Mouse (Mus musculus): ENCODE results near the gene Klra7. TPM values are rescaled to one million over a fixed set of nuclear protein-coding genes. Genes with fewer than 3 reads are reported as not detected.
"Not testable (repeated sequence)": the region's sequence is repeated elsewhere in the genome, so short reads cannot be mapped to it uniquely, and the experiment has no call there.

Klra7 gene
- polyA plus RNA-seq (2015; fragmentation: Nextera tagmentation; extraction: Ambion mirVana): not detected in 2 replicates

DNA sequence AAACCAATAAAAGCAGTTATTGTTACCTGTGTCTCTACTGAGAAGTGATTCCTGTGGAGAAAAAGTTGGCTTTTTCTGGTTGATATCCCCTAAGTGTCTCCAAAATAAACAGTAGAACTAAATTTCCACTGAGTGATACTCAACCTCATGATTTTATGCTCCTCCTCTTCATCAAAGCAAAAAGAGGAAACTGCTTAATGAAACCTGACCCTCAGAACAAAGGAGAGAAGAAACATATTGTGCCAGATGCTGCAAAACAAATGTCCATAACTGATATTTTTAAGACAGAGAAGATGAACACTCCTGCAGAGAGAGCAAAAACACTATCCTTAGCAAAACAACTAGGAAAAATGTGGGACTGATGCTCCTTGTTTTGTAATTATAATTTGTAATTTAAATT lies at the start of gene Klra7:
Gene Klra7 (minus strand): TSS at position 101 of the 400 bp plus-strand sequence.
- Histone ChIP-seq H3K27ac (ENCODE audit: low read length) (no peak within 1 kb of the TSS), H3K4me3 (replicated peaks; ENCODE audit: low read length) (no peak within 1 kb of the TSS), H3K4me2 (ENCODE audit: low read length) (no peak within 1 kb of the TSS), H3K9ac (replicated peaks; ENCODE audit: low read depth, low read length) (no peak within 1 kb of the TSS), H3K9me3 (ENCODE audit: control insufficient read depth, low read length) (0 out of 2 replicates have a peak, but pooled peaks cover 2% of the 10 kb centered on the region), H3K4me1 (replicated peaks; ENCODE audit: control insufficient read depth, insufficient read depth, low read length) (no peaks in the 10 kb centered on the region), H3K27me3 (replicated peaks; ENCODE audit: control insufficient read depth, insufficient read depth, low read length) (no peaks in the 10 kb centered on the region), H3K36me3 (ENCODE audit: control insufficient read depth, insufficient read depth) (no peaks in the 10 kb centered on the region)
- no peak for ATAC-seq

DNA sequence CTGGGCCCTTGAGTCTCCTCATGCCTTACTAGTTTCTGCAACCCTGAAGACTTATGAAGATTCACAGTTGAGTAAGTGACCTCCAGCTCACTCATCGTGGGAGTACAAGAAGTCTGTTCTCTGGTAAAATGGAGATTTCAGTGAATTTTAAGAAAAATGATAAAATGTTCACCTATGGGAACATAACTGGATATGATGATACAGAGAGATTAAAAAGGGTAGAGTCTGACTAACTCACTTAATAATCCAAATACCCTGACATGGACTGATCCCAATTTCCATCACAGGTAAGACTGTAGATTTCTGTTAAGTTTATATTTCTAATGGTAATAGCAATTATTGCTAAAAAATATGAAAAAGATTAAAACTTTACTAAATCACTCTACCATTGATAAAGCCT lies 48.7 kb upstream of the Klra7 start, which contains the start of gene Klra10:
Gene Klra10 (minus strand): TSS at position 101 of the 400 bp plus-strand sequence.
- H3K9me3 ChIP-seq (ENCODE audit: control insufficient read depth, low read length); H3K36me3 ChIP-seq (ENCODE audit: control insufficient read depth, insufficient read depth); H3K9ac ChIP-seq (replicated peaks; ENCODE audit: low read depth, low read length); ATAC-seq; H3K4me1 ChIP-seq (replicated peaks; ENCODE audit: control insufficient read depth, insufficient read depth, low read length); H3K27me3 ChIP-seq (replicated peaks; ENCODE audit: control insufficient read depth, insufficient read depth, low read length); H3K4me3 ChIP-seq (replicated peaks; ENCODE audit: low read length); H3K4me2 ChIP-seq (ENCODE audit: low read length); H3K27ac ChIP-seq (ENCODE audit: low read length): not testable (repeated sequence)
- WGBS: 85% methylated on average over 1 of the region's 1 CpGs

DNA sequence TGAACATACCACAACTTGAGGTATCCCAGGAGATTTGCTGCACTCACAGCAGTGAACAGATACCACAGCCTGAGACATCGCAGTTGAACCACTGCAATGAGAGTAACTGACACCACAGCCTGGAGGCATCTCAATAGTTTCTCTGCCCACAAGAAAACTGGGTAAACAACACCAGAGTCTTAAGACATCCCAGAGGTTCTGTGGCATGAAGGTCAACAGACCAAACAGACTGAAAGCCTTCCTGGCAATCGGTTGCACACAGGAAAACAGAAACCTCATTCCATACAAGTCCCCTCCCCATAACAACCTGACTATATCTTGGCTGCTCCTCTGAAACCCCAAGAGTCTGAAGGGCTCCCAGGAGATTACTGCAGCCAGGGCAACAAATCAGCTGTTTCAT lies 22.2 kb upstream of the Klra7 start:
- Histone ChIP-seq H3K27ac (ENCODE audit: low read length) (no peak overlapping the region), H3K4me1 (replicated peaks; ENCODE audit: control insufficient read depth, insufficient read depth, low read length) (no peaks in the 10 kb centered on the region), H3K4me2 (ENCODE audit: low read length) (no peak overlapping the region), H3K4me3 (replicated peaks; ENCODE audit: low read length) (no peak overlapping the region), H3K9ac (replicated peaks; ENCODE audit: low read depth, low read length) (no peak overlapping the region), H3K9me3 (ENCODE audit: control insufficient read depth, low read length) (peaks cover 5% of the 10 kb centered on the region; the same call in 1 of the 2 replicates), H3K27me3 (replicated peaks; ENCODE audit: control insufficient read depth, insufficient read depth, low read length) (no peaks in the 10 kb centered on the region), H3K36me3 (ENCODE audit: control insufficient read depth, insufficient read depth) (no peaks in the 10 kb centered on the region)
- ATAC-seq: no peak
- 95% methylated on average over 2 of the region's 2 CpGs for WGBS

DNA sequence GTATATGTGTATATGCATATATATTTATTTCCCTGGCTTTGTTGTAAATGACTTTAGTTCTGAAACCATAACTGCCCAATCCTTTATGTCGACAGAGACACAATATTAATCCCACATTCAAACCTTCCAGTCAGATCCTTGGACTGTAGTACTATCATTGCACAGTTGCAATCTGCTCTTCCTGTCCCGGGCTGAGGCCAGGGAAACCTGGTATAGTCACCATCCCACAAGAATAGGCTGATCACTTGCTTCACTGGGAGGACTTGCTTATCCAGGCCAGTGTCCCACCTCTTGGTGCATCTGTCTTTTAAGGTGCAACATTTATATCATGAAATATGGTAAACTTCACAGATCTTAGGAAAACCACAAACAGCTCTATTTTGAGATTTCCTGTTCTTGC lies 4.4 kb upstream of the Klra7 start:
- Histone ChIP-seq H3K9ac (replicated peaks; ENCODE audit: low read depth, low read length) (no peak overlapping the region), H3K9me3 (ENCODE audit: control insufficient read depth, low read length) (no peaks in the 10 kb centered on the region; the same call in 1 of the 2 replicates), H3K4me1 (replicated peaks; ENCODE audit: control insufficient read depth, insufficient read depth, low read length) (no peaks in the 10 kb centered on the region), H3K27me3 (replicated peaks; ENCODE audit: control insufficient read depth, insufficient read depth, low read length) (no peaks in the 10 kb centered on the region), H3K4me3 (replicated peaks; ENCODE audit: low read length) (no peak overlapping the region), H3K36me3 (ENCODE audit: control insufficient read depth, insufficient read depth) (no peaks in the 10 kb centered on the region), H3K4me2 (ENCODE audit: low read length) (no peak overlapping the region), H3K27ac (ENCODE audit: low read length) (no peak overlapping the region)
- 71% methylated on average over 2 of the region's 2 CpGs for WGBS
- ATAC-seq: no peak

DNA sequence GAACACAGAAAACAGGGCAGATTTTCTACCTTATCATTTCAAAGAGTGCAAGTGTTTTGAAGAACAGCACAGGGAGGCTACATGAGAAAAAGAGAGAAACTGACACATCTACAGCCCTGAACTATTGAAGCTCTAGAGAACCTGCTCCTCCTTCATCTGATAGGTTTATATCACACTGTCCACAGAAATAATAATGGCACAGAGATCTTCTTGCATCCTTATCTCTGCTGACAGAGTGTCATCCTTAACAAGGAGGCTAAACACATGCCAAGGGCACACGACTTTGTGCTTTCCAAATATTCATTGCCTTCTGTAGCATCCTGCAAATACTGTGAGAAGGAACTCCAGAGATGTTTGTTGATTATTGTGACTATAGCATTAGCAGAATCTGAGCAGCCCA lies 3.5 kb upstream of the Klra7 start:
- Histone ChIP-seq H3K36me3 (ENCODE audit: control insufficient read depth, insufficient read depth) (no peaks in the 10 kb centered on the region), H3K4me3 (replicated peaks; ENCODE audit: low read length) (no peak overlapping the region), H3K9me3 (ENCODE audit: control insufficient read depth, low read length) (no peaks in the 10 kb centered on the region; the same call in 1 of the 2 replicates), H3K9ac (replicated peaks; ENCODE audit: low read depth, low read length) (no peak overlapping the region), H3K27me3 (replicated peaks; ENCODE audit: control insufficient read depth, insufficient read depth, low read length) (no peaks in the 10 kb centered on the region), H3K27ac (ENCODE audit: low read length) (no peak overlapping the region), H3K4me2 (ENCODE audit: low read length) (no peak overlapping the region), H3K4me1 (replicated peaks; ENCODE audit: control insufficient read depth, insufficient read depth, low read length) (no peaks in the 10 kb centered on the region)
- 54% methylated on average over 1 of the region's 1 CpGs for WGBS
- no peak for ATAC-seq

DNA sequence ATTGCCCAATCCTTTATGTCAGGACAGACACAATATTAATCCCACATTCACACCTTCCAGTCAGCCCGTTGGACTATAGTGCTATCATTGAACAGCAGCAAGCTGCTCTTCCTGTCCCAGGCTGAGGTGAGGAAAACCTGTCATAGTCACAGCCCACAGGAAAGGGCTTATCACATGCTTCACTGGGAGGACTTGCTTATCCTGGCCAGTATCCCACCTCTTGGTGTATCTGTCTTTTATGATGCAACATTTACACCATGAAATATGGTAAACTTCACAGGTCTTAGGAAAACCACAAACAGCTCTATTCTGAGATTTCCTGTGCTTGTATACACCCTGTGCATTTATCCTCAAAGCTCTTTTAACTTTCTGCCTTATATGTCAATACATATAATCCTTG lies 35.7 kb downstream of the Klra7 start:
- H3K36me3 ChIP-seq (ENCODE audit: control insufficient read depth, insufficient read depth); ATAC-seq; H3K27me3 ChIP-seq (replicated peaks; ENCODE audit: control insufficient read depth, insufficient read depth, low read length); H3K4me1 ChIP-seq (replicated peaks; ENCODE audit: control insufficient read depth, insufficient read depth, low read length); H3K27ac ChIP-seq (ENCODE audit: low read length); H3K4me2 ChIP-seq (ENCODE audit: low read length); H3K9me3 ChIP-seq (ENCODE audit: control insufficient read depth, low read length); H3K4me3 ChIP-seq (replicated peaks; ENCODE audit: low read length); H3K9ac ChIP-seq (replicated peaks; ENCODE audit: low read depth, low read length): not testable (repeated sequence)
- WGBS: 88% methylated on average over 1 of the region's 1 CpGs

DNA sequence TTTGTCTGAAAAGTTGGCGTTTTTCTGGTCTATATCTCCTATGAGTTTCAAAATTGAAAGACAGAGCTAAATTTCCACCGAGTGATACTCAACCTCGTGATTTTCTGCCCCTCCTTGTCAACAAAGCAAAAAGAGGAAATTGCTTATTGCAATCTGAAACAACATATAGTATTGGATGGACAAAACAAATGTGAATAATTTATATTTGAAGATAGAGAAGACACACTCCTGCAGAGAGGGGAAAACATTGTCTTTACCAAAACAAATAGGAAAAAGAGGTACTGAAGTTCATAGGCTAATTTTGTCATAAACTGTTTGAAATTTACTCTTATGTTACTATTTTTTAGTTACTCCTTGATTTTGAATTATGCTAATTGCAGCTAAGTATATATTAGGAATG lies 40.1 kb downstream of the Klra7 start, which contains the start of gene Klra9:
Gene Klra9 (minus strand): TSS at position 101 of the 400 bp plus-strand sequence.
- not testable (repeated sequence) for H3K27ac ChIP-seq (ENCODE audit: low read length); H3K27me3 ChIP-seq (replicated peaks; ENCODE audit: control insufficient read depth, insufficient read depth, low read length); H3K9ac ChIP-seq (replicated peaks; ENCODE audit: low read depth, low read length); H3K9me3 ChIP-seq (ENCODE audit: control insufficient read depth, low read length); H3K4me2 ChIP-seq (ENCODE audit: low read length); H3K36me3 ChIP-seq (ENCODE audit: control insufficient read depth, insufficient read depth); H3K4me3 ChIP-seq (replicated peaks; ENCODE audit: low read length); ATAC-seq; H3K4me1 ChIP-seq (replicated peaks; ENCODE audit: control insufficient read depth, insufficient read depth, low read length)
- WGBS: 47% methylated on average over 3 of the region's 3 CpGs

Other genes starting within 250 kb of the Klra7 start
- not detected in 2 replicates for gene Klra6, start 206.4 kb downstream of the Klra7 start, polyA plus RNA-seq (2015; fragmentation: Nextera tagmentation; extraction: Ambion mirVana)
- gene Klra4, start 166.1 kb downstream of the Klra7 start, polyA plus RNA-seq (2015; fragmentation: Nextera tagmentation; extraction: Ambion mirVana): not detected in 2 replicates
- gene Klra8, start 103.4 kb downstream of the Klra7 start, polyA plus RNA-seq (2015; fragmentation: Nextera tagmentation; extraction: Ambion mirVana): not detected in 2 replicates
- gene Klra9, start 40.2 kb downstream of the Klra7 start, polyA plus RNA-seq (2015; fragmentation: Nextera tagmentation; extraction: Ambion mirVana): not detected in 2 replicates
- not detected in 2 replicates for gene Klra10, start 48.6 kb upstream of the Klra7 start, polyA plus RNA-seq (2015; fragmentation: Nextera tagmentation; extraction: Ambion mirVana)
- gene Klra3, start 104.3 kb upstream of the Klra7 start, polyA plus RNA-seq (2015; fragmentation: Nextera tagmentation; extraction: Ambion mirVana): not detected in 2 replicates
- not detected in 2 replicates for gene Klra1, start 153.6 kb upstream of the Klra7 start, polyA plus RNA-seq (2015; fragmentation: Nextera tagmentation; extraction: Ambion mirVana)